17 mouse cellular contexts compared by ENCODE assay signal in the genomic region with DNA sequence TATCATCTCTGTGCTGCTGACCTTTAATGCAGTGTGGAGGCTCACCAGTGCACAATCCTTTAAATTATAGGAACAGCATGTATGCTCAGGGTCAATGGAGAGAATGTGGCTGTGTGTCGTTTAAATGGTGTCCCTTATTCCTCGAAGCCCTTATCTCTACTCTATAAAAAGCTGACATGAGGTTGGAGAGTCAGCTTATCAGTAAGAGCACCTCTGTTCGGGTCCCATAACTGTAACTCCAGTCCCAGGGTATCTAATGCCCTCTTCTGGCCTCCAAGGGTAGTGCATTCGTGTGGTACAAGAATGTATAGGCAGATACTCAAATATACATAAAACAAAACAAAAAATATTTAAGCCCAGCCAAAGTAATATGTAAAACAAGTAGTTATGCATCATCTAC. TPM values are rescaled to one million over a fixed set of nuclear protein-coding genes. Genes with fewer than 3 reads are reported as not detected.
DNase-seq lines count a peak whose midpoint lies in the region; TF ChIP-seq lines count a peak whose summit lies in the region.
"Had no signal": no experiment of that assay in that cellular context is flagged by ENCODE, and none has a peak within 500 bp of the region (broad histone marks: within the 10 kb centered on the region; RNA-seq: fewer than 3 reads in every experiment).

No protein-coding gene starts in this region.

- H3K27ac ChIP-seq in layer of hippocampus, adult 2 months: no peak overlapping the region
- H3K27ac ChIP-seq: heart, embryonic 15.5 days; hindbrain, postnatal 0 days; limb, embryonic 12.5 days; midbrain, embryonic 15.5 days had no signal

- peak; percentile 26 to 28 for DNase-seq in cerebellum, postnatal 10 days
- DNase-seq in cerebellum, adult 9-11 months: no peak
- no peak for DNase-seq in layer of hippocampus, adult 2 months (ENCODE audit: low spot score in 2 of 2)
- DNase-seq in layer of hippocampus, adult 18-20 months (ENCODE audit: low spot score in 2 of 2): no peak
- DNase-seq in thymus, postnatal 14 days: peak; percentile 27
- no peak for DNase-seq in thymus, postnatal 36 days
- DNase-seq in naive thymus-derived CD4-positive, alpha-beta T cell, adult 2 months (ENCODE audit: low read depth): peak; percentile 30
- DNase-seq in layer of hippocampus, postnatal 10 days (ENCODE audit: low spot score in 2 of 2): no peak
- DNase-seq: cerebellum, adult 2 months; embryo, embryonic 11 days; forebrain, postnatal 0 days; gastrocnemius, postnatal 25 days; lung, postnatal 14 days had no signal

- H3K4me3 ChIP-seq in layer of hippocampus, adult 2 months: no peak overlapping the region
- H3K4me3 ChIP-seq: heart, embryonic 15.5 days; limb, embryonic 12.5 days; midbrain, embryonic 15.5 days had no signal

- TF ChIP-seq CTCF in layer of hippocampus, adult 2 months (conservative IDR thresholded peaks at IDR 0.05): peak; percentile 60

RNA-seq across cellular contexts. Expression of gene Dnah6, which starts 16.5 kb away (rescaled TPM):
- under 1 TPM; 0.66 to 0.97 TPM for total RNA-seq in layer of hippocampus, adult 2 months (2021)
- total RNA-seq in layer of hippocampus, adult 18-20 months (2021): 1 to 10 TPM in 1 of 2 experiments, under 1 TPM in 1; 0.76 to 1.1 TPM
- total RNA-seq in layer of hippocampus, postnatal 10 days (2021): 1 to 10 TPM; 1.8 to 2.4 TPM

RNA-seq across cellular contexts. Expression of gene Suclg1, which starts 43.2 kb away (rescaled TPM):
- 100 to 1,000 TPM; 137 to 145 TPM for total RNA-seq in layer of hippocampus, adult 2 months (2021)
- total RNA-seq in layer of hippocampus, adult 18-20 months (2021): 100 to 1,000 TPM; 136 to 147 TPM
- 100 to 1,000 TPM; 109 to 114 TPM for total RNA-seq in layer of hippocampus, postnatal 10 days (2021)

Comparison
In these comparisons a context has a peak if more than half of its experiments do, and no peak if none do; other contexts are left out.
1. DNase-seq: peak in cerebellum, postnatal 10 days (2 of 2), thymus, postnatal 14 days (single experiment) and naive thymus-derived CD4-positive, alpha-beta T cell, adult 2 months (single experiment); none in cerebellum, adult 9-11 months (single experiment), layer of hippocampus, adult 2 months (0 of 2), layer of hippocampus, adult 18-20 months (0 of 2), thymus, postnatal 36 days (0 of 2) and layer of hippocampus, postnatal 10 days (0 of 2).